Mouse (Mus musculus) small intestine, adult 2 months (tissue): Measurements from ENCODE around the gene Npm1.

Experiments used
- CTCF ChIP-seq: fragments of 200-500 bp; IDR thresholded peaks from 2 replicates; pipeline ENCODE4 v1.5.1; 2012; ENCODE audit warnings: low read depth, mild to moderate bottlenecking, control low read depth, inconsistent platforms, low read length, moderate library complexity, mixed read lengths; ENCODE audit not compliant: insufficient replicate concordance, insufficient read length; ENCODE audit errors: extremely low read depth
- POLR2A ChIP-seq: fragments of 200-500 bp; IDR thresholded peaks from 2 replicates; pipeline ENCODE4 v1.6.1; 2012; ENCODE audit warnings: low read depth, mild to moderate bottlenecking, control low read depth, inconsistent platforms, low read length, moderate library complexity

- TF ChIP-seq POLR2A (no peak), CTCF (no peak)
Observed at GRCm38 (mm10) chr11:33195531-33196446, 32.8 kb upstream of the Npm1 start.
